Mouse (Mus musculus) brain, embryonic 18.5 days (tissue): ENCODE measurements around the gene Il3ra.

ENCODE experiments used
- DNase-seq: peaks from one replicate; pipeline ENCODE4 v3.0.0-alpha.2; 2012; ENCODE audit warnings: low read depth, low spot score

Gene Il3ra

DNA sequence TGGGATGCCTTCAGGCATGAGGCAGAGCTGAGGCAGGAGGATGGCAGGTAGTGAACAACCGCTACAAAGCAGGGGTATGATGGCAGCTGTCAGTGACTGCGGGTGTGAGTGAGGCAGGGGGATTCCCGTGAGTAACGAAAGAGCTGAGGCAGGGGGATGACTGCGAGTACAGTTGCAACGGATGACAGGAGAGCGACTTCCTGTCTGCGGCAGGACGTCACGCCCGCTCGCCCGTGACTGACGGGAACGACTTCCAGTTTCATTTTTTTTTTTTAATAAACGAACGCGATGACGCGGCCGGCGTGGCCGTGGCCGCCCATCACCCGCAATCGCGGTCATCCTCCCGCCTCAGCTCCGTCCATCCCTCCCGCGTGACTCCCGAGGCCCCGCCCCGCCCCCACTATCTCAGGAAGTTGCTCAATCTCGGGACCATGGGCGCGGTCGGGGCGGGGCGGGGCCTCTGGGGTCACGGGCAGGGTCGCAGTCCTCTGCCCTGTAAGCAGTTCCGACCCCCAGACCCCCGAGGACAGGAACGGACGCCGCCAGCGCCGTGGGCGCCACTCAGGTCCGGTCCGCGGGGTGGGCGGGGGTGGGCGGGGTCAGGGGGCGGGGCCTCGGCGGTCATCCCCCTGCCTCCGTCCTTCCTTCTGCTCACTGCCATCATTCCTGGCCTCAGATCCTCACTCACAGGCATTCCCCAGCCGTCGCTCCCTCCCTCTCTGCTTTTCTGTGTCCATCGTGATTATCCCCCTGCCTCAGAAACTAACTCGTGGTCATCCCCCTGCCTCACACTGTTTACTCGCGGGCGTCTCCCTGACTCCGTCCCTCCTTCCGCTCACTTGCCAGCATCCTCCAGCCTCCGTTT is at the start of gene Il3ra:
Il3ra (plus strand) TSS at position 328 of the 865 bp plus-strand sequence.
- DNase-seq, result no peak

DNA sequence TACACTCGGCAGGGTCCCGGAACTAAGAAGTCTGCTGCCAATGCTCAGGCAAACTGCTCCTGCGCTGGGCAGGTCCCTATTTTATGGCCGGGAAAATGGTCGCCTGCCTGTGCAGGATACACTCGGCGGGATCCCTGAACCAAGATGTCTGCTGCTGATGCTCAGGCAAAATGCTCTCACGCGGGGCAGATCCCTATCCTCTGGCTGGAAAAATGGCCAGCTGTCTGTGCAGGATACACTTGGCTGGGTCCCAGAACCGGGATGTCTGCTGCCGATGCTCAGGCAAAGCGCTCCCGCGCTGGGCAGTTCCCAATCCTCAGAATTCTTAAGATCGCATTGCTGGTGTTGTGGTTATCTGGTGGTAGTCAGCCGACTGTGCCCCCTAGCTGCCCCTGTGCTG is 37.1 kb upstream of the Il3ra start:
- no peak for DNase-seq

DNA sequence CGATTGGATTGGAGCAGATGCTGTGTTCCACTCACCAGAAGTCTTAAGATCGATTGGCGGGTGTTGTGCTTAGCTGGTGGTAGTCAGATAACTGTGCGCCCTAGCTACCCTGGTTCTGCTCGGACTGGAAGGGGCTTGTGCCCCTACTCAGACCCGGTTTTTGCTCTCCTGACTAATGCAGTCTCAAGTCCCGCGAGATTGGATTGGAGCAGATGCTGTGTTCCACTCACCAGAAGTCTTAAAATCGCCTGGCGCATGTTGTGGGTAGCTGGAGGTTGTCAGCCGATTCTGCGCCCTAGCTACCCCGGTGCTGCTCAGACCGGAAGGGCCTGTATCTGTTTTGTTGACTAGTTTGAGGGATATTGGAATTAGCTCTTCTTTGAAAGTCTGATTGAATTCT is 36.7 kb upstream of the Il3ra start:
- DNase-seq, result no peak

DNA sequence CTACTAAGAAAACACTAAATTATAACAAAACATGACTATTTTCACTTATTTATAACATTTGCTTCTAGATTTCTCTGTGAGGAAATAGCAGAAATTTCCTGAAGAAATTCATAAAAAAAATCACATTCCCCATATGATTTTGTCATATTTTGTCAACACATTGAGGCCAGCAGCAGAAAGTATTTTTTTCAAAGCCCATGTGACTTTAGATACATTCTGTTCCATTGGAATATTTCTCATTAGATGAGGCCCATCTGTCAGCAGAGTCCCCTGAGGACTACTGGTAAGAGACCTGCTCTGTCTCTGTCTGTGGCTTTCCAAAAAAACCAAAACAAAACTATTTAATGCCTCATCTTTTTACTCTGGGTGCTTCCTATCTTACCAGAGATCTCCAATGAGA is 23.5 kb upstream of the Il3ra start, which contains the start of gene Olfr31:
Olfr31 (plus strand) TSS at position 301 of the 400 bp plus-strand sequence.
- no peak for DNase-seq

DNA sequence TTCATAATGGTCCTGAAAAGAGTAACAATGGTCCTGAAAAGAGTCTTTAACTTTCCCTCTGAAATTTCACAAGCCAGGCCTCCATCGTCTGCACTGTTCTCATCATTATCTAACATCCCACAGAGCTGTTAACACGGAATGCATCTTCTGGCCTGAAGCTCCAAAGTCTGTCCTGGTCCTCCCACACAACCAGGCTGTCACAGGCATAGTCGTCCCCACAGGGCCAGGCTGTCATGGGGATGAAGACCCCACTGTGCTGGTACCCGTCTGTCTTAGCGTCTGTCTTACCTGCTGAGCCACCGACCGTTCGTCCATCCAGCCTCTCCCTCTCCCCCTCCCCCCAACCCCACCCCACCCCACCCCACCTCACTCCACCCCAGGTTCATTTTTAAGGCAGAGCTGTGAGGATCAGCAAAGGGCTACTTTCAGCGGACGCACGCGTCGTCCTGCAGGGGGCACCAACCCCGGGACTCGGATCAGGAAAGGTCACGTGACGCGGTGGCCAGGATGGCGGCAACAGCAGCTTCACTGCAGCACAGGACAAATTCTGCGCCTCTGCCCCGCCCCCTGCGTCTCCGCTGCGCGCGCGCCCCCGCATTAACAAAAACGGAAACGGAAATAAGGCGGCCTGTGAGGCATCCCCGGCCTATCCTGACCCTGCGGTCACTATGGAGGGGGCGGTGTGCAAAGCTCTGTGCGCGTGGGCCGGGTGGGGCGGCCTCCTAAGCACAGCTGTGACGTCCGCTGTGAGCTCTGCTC is 783 bp upstream of the Il3ra start:
- peak; percentile 63 for DNase-seq

DNA sequence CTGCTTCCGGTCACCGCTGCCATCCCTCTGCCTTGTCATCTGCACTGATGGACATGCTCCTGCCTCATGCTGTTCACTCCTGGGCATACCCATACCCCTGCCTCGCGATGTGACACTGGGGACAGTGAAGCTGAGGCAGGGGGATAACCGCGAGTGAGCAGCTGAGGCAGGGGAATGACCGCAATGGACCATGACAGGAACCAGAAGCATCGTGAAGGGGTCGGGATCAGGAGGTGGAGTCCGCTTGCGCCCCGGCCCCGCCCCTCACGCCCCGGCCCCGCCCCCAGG is 682 bp downstream of the Il3ra start:
- DNase-seq, result no peak

DNA sequence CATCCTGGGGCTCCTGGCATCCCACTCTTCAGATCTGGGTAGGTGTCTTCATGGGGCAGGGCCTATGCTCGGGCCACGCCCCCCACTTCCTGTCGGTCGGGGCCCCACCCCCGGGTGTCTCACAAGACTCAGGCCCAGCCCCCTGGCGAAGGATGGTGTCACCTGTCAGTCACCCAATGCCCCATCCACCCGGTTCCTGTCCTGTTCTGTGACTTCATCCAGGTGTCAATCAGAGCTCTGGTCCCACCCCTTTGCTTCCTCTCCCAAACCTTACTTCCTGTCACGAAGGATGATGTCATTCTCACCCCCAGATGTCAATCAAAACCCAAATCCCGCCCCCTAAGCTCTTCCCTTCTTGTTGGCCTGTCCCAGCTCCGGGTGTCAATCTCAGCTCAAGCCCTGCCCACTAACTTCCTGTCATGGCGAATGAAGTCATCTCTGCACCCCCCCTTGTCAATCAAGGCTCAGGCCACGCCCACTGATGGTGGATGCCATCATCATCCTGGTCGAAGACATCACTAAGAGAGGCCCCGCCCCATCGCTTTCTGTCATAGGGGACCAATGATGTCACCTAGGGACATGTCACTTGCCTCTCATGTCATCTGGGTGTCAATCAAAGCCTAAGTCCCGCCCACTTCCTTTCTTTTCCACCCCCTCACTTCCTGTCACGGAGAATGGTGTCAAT is 1.2 kb downstream of the Il3ra start:
- no peak for DNase-seq

DNA sequence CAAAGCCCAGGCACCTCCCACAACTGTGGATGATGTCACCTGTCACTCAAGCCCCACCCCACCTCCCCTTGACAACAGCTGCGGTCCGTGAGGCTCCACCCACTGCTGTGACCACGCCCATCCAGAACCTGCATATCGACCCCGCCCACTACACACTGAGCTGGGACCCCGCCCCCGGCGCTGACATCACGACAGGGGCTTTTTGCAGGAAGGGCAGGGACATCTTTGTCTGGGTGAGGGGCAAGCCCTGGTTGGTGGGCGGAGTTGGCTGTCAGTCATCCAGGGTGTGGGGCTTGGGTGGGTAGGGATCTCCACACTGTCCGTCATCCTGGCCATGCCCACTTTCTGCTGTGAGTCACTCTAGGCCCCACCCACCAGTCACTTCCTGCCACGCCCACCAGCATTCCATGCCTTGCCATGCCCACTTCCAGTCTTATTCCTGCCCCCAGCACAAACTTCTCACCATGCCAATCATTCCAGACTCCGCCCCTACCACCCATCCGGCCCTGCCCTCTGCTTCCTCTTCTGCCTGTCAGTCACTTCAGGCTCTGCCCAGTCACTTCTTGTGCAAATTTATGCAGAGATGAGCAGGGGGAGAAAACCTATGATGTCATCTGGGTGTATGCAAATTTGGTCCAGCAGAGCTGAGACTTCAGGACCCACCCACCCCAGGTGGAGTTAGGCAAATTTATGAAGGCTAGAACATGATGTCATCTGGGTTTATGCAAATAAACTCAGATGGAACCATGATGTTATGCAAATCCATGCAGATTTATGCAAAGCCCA is 2.0 kb downstream of the Il3ra start:
- DNase-seq, result no peak

DNA sequence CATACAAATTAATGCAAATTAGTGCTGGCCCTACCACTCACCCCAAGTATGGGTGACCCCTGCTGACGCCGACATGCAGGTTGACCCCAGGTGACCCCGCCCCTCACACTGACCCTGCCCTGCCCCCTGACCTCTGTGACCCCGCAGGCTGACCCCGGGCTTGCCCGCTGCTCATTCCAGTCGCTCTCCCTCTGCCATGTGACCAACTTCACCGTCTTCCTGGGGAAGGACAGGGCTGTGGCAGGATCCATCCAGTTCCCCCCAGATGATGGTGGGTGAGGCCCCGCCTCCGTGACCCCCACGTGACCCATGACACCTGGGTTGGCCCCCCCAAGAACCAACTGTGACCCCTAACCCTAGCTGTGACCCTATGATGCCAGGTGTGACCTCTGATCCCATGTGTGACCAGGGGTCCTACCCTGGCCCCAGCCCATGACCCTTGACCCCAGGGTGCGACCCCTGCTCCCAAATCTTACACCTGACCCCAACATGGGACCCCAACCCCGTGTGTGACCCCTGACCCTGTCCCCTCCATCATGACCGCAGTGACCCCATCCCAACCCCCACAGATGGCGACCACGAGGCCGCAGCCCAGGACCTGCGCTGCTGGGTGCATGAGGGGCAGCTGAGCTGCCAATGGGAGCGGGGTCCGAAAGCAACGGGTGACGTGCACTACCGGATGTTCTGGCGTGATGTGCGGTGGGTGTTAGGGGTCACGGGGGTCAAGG is 2.8 kb downstream of the Il3ra start:
- no peak for DNase-seq

DNA sequence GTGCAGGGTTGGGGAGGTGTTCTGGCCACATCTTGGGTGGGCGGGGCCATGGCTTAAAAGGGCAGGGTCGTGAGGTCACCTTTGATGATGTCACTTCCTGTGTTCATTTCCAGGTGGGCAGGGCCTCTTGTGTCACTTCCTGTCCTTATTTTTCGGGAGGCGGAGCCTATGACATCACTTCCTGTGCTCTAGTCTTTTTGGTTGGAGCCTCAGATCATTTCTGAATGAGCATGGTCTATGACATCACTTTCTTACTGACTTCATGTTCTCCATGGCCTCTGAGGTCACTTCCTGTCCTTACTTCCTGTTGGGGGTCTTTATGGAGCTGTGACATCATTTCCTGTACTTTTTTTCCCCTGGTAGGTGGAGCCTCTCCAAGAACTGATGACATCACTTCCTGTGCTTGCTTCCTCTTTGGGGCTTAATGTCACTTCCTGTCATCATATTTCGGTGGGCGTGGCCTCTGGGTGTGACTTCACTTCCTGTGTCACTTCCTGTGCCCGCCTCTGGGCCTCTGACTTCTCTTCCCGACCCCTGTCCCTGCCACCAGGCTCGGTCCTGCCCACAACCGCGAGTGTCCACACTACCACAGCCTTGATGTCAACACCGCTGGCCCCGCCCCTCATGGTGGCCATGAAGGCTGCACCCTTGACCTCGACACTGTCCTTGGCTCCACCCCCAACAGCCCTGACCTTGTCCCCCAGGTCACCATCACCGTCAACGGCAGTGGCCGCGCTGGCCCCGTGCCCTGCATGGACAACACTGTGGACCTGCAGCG is 3.6 kb downstream of the Il3ra start:
- no peak for DNase-seq

DNA sequence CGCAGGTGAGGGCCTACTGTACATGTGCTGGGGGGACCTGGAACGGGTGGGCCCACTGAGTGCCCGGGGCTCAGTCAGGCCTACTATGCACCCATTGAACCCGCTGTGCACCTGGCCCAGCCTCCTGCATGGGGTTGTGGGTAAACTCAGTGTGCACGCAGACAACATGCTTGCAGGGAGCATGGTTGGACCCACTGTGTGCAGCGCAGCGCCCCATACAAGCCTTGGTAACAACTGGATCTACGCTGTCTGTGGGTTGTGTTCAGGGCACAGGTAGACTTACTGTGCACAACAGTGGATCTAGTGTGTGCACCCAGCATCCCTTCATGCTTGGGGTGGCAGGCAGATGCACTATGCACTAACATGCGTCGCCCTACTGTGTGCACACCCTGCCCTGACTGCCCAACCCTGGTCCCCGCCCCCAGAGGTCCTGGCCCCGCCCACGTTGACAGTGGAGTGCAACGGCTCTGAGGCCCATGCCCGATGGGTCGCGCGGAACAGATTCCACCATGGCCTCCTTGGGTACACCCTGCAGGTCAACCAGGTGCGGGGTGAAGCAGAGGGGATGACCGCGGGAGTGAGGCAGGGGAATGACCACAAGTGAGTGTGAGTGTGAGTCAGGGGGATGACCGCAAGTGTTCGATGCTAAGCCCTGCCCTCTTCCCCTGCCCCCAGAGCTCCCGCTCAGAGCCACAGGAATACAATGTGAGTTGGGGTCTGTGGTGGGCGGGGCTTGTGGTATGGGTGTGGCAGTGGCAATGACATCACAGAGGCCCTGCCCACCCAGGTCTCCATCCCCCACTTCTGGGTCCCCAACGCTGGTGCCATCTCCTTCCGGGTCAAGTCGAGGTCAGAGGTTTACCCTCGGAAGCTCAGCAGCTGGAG is 4.4 kb downstream of the Il3ra start:
- no peak for DNase-seq

DNA sequence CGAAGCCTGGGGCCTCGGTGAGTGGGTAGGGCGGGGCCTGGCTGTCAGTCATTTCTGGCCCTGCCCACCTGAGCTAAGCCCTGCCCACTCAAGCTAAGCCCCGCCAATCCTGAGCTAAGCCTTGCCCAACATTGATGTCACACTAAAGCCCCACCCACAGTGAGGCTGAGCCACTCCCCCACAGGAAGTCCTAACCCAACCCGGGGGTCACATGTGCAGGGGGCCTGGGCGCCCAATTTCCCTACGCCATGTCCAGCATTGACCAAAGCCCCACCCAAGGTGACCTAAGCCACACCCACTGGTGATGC is 5.0 kb downstream of the Il3ra start:
- DNase-seq, result no peak

DNA sequence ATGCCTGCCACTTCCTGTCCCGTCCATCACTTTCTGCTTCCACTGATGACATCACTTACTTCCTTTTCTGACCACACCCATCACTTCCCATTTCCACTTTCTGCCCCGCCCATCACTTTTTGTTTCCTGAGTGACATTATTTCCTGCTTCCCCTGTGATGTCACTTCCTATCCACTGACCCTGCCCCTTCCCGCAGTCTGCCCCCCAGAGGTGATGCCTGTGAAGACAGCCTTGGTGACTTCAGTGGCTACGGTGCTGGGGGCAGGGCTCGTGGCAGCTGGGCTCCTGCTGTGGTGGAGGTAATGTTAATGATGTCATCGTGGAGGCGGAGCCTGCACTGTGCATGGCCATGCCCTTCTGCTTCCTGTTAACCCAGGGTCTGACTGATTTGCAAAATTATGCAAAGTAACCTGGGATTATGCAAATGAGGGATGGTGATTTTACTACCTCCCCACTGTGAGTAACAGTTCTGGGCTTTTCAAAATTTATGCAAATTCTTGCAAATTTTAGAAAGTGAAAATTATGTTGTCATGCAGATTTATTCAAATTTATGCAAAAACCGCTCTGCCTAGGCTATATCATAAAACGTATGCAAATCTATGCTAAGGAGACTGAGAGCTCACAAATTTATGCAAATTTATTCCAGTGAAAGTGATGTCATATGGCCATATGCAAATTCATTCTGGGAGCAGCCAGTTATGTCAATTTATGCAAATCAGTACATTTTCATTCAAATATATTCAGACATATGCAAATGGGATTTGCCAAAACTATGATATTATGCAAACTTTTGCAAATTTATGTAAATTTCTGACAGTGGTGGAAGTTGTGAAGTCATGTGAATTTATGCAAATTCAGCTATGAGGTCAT is 5.9 kb downstream of the Il3ra start:
- peak; percentile 63 for DNase-seq

DNA sequence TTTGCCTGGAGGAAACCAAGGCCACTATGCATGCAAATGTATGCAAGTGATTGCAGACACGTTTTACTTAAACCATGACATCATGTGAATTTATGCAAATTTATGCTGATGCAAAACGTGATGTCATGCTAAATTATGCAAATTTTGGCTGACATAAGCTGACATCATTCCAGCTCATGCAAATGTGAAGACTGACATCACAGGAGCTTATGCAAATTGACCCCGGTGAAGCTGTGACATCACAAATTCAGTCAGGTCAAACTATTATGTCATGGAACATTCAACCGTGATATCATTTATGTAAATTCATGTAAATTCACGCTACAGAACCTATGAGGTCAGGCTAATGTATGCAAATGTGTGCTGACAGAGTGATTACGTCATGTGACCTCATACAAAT is 6.5 kb downstream of the Il3ra start:
- DNase-seq, result no peak

DNA sequence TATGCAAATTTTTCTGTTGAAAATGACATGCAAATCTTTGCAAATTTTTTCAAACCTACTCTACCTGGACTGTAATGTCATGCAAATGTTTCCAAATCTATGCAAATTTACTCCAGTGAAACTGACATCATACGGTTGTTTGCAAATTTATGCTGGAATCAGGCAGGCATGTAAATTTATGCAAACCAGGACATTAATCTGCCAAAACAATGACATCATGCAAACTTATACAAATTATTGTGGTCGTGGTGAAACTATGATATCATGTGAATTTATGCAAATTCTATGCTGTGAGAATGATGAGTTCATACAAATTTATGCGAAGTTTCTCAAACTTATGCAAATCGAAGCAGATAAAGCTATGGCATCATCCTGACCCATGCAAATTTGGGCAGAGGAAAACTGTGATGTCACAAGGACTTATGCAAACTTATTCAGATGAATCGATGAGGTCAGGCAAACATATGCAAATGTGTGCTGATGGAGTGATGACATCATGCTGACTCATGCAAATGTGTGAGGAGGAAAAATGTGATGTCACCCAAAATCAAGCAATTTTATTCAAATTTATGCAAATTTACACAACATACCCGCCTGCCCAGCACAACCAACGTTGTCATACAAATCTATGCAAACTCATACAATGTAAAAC is 7.1 kb downstream of the Il3ra start:
- no peak for DNase-seq

DNA sequence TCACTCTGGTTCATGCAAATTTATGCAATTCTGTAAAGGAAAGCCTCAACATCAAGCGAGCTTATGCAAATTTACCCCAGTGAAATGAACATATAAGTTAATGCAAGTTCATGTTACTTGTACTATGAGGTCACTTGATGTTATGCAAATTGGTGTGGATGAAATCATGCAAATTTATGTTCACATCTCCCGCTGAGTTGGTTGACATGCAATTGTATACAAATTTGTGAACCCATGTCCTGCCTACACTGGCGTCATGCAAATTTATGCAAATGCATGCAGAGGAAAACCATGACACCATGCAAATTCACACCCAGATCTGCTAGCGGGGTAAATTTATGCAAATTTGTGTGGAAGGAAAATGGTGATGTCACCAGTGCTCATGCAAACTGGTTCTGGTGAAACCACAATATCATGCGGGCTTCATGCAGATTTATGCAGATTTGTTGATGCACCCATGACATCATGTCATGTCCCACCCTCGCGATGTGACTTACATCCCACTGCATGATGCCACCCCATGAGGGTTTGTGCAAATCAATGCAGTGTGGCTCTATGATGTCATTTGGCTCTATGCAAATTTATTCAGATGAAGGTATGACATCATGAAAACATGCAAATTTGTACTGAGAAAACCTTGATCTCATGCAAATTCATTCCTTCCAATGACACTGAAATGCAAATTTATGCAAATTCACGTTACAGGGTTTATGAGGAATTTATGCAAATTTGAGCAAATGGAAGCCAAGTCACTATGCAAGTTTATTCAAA is 7.8 kb downstream of the Il3ra start:
- no peak for DNase-seq
